Mouse (Mus musculus): ENCODE measurements around the gene Sstr3.

DNA sequence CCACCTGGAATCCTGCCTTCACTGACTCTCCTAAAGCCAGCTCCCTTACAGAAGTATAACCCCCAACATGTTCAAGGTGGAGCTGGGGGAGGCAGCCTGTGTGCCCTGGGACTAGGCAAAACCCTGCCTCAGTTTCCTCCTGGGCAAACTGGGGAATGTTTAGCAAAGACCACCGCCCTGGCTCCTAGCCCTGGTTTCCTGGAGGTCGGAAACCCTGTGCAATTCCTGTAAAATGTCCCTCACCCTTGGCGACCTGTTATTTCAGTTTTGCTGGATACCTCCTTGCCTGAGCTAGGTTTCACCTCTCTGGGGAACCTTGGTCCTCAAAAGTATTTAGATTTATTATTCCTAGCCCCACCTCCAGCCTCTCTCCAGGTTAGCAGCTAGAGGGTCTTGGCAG lies 14.3 kb downstream of the Sstr3 start:
- TF ChIP-seq CTCF (IDR thresholded peaks at IDR 0.05; ENCODE audit: insufficient read depth, low read depth, low read length) (no peak), POLR2A (IDR thresholded peaks at IDR 0.05; ENCODE audit: insufficient read depth, low read depth, low read length) (no peak)
